Mouse (Mus musculus): ENCODE results near the gene Fam131c.

- no peak for TF ChIP-seq CTCF (IDR thresholded peaks at IDR 0.05; ENCODE audit: low read depth, low read length)
- no peak for TF ChIP-seq POLR2A (IDR thresholded peaks at IDR 0.05; ENCODE audit: extremely low read depth, insufficient read depth, low read length)
Observed at GRCm38 (mm10) chr4:141365126-141365525, 2.9 kb upstream of the Fam131c start.

All from liver, adult 2 months (tissue).